Mouse (Mus musculus) naive thymus-derived CD4-positive, alpha-beta T cell, adult 2 months (primary cell): ENCODE measurements around the gene Rapgef4.
"Not testable (repeated sequence)": the region's sequence is repeated elsewhere in the genome, so short reads cannot be mapped to it uniquely, and the experiment has no call there.

Experiments used
- DNase-seq: peaks from one replicate; pipeline ENCODE4 v3.0.0-alpha.2; 2011; ENCODE audit warnings: low read depth

The Rapgef4 gene

GRCm38 (mm10) chr2:72120211-72120610, 139.2 kb downstream of the Rapgef4 start:
- no peak for DNase-seq

DNA sequence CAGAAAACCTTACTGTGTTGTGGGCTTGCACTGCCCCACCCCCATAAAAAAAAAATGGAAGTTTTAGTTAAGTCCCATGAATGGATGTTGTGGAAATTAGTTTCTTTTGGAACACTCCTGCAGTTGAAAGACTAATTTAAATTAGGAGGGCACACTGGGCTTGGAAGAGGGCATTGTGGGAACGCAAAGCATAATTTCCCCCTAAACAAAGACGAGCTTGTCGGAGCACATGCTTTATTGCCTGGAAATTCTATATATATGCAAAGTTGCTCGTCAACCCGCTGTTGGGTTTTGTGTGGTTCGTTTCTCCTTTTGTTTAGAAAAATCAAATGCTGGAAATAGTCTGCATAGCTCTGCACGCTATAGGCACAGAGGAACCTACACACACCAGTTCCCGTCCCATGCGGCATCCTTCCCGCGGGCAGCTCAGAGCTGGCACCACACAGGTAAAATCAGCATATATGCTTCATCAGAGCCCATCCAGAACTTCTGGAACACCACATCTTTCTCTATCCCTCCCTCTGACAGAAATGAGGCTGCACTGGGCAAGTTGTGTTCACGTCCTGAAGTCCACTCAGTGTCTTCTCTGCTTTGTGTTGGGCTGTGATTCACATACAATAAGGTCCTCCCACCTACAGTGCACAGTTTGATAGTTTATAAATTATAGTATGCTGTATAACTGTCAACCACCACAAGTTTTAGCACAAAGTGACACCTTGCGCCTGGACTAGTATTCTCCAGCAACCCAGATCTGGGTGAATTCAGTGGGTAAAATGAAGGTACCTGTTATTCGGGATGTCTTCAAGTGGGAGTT, 141.6 kb downstream of the Rapgef4 start:
- DNase-seq = no peak

DNA sequence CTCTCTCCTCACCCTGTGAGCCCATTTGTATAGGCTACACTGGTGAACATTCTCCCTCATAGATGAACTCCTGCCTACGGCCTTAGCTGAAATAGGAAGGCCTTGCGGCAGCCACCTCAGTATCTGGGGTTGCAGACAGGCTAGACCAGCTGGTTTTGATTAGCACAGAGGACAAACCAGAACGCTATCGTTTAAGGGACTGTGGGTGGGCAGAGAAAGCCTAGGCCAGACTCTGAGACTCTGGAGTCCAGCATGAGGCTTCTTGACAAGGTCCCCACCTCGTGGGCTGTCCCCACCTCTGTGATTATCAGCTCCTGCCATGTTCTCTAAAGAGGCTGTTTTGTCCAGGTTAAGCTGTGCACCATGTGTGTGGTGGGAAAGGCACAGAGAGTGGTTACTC, 142.8 kb downstream of the Rapgef4 start:
- no peak for DNase-seq

DNA sequence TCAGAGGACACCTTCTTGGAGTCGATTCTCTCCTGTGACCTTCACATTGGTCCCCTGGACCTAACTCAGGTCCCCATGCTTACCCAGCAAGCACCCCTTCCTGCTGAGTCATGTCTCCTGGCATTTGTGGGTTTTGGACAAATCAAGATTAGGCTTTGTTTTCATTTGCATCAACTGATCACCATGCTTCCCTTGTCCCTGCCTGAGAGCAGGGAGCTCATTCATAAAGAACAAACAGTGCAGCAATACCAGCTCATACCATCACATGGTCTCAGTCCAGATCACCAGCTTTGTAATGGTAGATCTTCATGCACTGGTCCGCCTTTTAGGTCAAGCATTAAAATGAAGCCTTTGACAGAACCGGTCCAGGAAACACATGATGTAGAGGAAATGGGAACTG, 144.7 kb downstream of the Rapgef4 start:
- DNase-seq = no peak

DNA sequence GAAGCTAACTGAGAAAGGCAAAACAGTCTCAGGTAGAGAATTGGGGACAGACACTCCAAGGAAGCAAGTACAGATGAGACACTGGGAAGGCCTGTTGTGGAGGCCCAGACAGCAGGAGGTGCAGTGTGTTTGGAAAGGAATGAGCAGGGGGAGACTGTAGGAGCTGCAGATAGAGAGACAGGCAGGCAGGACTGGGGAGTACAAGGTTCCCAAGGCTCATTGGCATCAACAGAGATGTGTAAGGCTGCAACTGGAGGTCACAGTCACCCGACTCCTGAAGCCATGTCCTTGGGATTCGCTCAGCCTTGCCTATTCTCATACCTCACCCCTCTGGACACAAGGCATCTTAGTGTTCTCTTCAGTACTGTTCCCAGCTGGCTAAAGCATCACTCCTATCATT, 145.4 kb downstream of the Rapgef4 start:
- no peak for DNase-seq

- DNase-seq = no peak
Measured at GRCm38 (mm10) chr2:72129612-72130311, 148.7 kb downstream of the Rapgef4 start.

DNA sequence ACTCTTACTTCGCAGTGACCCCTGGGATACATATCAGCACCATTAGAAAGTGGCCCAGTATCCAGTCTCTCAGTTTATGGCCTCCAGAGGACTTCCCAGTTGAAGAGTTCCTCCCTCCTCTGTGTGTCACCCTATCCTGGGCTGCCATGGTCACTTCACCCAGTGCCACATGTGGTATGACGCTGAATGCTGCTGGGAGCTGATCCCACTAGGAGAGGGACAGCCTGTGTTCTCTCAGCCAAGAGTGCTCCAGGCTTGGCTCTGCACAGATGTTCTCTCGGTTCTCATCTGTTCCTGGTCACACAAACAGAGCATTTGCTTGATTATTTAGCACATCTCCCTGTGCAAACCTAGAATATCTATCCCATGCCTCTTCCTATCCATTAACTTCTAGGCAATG, 151.2 kb downstream of the Rapgef4 start:
- no peak for DNase-seq

DNA sequence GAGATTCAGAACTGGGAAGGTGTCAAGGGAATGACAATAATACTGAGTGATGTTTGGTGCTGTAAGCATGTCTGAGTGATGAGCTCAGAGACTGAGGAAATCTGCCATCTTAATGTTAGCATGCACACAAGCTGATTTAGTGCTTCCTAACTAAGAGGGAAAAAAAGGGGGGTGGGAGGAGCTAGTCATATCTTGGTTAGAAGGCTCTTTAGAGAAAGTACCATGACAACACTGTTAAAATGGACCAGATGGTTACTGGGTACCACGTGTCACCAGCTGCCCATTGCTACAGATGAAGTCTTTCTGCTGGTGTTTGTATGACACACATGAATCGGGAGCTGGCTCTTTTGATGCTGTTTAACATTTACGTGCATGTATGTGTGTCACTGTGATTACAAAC, 155.0 kb downstream of the Rapgef4 start:
- peak; percentile 51 for DNase-seq

- DNase-seq = peak; percentile 68
Measured at GRCm38 (mm10) chr2:72136486-72137264, 155.6 kb downstream of the Rapgef4 start.

GRCm38 (mm10) chr2:72139863-72140845, 159.1 kb downstream of the Rapgef4 start:
- peak; percentile 60 for DNase-seq

- peak; percentile 12 for DNase-seq
Measured at GRCm38 (mm10) chr2:72141091-72141490, 160.1 kb downstream of the Rapgef4 start.

DNA sequence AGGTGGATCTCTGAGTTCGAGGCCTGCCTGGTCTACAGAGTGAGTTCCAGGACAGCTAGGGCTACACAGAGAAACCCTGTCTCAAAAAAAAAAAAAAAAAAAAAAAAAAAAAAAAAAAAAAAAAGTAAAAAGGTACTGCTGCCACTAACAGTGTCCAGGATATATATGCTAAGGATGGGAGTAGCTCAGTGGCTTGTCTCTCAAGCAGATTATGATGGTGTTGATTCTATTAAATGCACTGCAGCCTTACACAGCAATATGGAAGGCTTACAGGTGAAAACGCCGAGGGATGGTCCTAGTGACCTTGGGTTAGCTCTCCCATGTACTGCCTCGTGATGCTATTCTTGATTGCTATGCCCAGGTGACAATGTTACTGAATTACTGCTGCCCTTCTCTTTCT, 160.7 kb downstream of the Rapgef4 start:
- DNase-seq = not testable (repeated sequence)

DNA sequence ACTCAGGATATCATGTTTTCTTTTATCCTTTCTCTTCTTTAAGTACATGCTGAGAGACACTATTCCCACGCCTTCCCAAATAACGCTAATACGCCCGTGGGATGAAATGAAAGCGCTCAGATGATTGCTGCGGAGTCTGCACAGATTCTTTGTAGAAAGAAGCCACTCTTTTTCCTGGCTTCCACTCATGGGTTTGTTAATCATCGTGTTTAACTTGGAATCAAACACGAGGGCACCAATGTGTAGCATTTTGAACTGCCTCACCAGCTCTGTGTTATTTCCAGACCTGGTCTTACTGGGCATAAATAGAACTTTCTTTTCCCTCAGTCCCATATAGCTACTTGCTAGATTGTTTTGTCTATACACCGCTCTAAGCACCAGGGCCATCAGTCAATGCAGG, 162.4 kb downstream of the Rapgef4 start:
- no peak for DNase-seq

DNA sequence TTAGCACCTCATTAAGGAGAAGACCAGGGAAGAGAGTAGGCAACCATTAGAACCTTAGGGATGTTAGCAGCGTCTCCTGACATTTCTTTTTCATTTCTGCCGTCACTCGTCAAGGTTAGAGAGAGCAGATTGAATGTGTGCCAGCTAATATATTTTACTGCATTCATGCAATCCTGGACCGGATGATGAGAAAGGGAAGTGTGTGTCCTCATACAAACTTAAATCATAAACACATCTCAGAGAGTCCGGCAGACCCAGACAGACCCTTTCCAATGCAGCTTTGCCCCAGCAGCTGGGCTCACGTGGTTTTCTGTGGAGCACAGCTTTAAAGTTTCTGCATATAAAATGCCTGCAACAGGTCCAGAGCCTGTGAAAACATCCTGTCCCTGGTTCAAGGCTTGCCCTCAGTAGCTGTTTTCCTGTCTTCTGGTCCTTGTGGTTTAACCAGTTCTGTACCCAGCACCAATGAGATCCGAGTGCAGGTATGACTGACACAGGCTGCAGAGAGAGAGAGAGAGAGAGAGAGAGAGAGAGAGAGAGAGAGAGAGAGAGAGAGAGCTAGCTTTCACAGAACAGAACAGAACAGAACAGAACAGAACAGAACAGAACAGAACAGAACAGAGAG, 163.6 kb downstream of the Rapgef4 start:
- DNase-seq = peak; percentile 83

DNA sequence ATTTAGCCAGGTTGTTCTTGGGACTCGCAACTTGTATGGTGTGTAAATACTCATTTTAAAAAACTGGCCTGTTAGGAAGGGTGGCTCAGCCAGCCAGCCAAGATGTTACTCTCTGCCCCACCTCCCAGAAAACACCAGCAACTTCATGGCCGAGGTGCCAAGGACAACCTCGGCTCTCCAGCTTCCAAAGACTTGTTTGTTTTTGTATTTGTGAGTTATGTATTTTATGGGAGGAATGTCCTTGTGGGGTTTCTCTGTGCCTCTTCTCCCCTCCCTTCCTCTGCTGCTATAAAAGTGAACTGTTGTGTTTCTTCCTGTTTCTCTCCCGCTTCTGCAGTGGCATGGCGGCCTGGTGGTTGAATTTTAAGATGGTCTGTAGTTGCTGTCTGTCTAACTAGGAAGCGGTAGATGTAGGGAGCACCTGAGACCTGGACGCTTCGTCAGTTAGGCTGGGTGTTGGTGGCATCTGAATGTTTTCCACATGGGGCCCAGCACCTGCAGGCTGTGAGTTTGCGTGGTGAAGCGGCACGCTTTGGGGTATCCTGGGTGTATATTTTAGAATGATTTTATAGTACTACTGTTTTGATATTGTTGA, 164.3 kb downstream of the Rapgef4 start:
- DNase-seq = peak; percentile 71

DNA sequence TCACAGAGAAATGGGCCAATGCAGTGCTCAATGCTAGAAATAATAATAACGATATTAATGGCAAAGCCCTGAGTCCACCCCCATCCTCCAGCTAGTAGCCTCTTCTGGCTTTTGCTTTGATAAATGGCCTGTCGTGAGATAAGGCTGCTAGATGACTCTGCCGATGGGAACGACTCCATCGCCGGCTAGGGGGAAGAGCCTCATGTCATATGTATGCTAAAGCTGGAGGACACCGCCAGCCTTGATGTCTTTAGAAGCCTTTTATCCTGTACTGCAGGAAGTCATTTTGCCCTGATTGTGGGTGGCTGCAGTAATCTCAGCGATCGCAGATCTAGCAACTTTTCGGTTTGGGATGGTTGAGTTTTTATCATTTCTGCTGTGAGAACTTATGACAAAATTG, 165.0 kb downstream of the Rapgef4 start:
- peak; percentile 77 for DNase-seq

- DNase-seq = no peak
Measured at GRCm38 (mm10) chr2:72147246-72147645, 166.2 kb downstream of the Rapgef4 start.

DNA sequence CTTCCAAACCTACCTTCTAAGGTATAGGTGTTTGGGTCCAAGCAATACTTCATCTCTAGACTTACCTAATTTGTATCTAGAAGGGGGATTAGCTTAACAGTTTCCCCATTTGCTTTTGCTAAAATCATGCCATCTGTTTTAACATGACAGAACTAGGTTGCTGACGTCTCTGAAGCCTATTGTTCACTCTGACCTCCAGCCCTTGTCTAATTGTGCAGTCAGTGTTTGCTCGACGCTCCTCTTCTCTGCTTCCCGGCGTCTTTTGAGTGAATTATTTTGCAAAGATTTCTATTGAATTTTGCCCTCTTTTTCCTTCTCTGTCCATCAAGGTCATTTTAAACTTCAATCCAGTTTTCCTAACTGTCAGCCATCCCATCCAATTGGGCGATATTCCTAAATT, 166.7 kb downstream of the Rapgef4 start:
- DNase-seq = peak; percentile 19

DNA sequence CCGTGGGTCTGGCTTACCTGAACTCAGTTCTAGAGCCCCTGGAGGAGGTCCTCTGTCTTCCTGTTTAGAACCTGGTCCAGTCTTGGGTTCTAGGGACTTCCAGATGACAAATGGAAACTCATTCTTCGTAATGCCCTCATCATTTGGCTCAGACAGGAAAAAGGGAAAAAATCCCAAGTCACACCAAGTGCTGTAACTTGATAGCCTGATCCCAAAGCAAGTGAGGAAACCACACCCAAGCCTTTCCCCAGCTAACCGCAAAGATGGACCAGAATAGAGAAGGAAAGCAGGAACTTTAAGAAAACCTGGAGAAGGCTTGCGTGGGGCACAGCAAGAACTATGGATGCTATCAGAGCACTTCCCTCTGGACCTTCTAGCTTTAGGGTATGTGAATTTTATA, 167.6 kb downstream of the Rapgef4 start:
- DNase-seq = no peak

DNA sequence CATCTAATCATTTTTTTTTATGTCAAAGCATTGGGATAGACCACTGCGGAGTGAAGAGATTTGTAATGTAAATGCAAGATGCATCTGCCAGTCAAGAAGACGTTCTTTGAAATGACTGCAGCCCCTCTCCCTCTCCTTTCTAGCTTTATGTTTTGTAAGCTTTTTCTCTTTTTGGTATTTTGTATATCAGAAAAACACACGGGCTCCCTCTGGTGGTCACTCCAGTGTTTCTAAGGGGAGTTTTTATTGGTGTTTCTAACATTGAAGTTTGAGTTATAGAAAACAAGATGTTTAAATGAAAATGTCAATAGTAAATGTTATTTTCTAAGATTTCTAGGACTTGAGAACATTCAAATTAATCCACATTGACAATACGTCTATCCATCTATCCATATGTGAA, 168.0 kb downstream of the Rapgef4 start:
- peak; percentile 87 for DNase-seq
